Mouse (Mus musculus) frontal cortex, postnatal 10 days (tissue): ENCODE measurements around the gene Dars2.
A peak's percentile ranks its signal among the peaks of the same experiment; 100 is the strongest.

Source experiments
- DNase-seq, 2 experiments: peaks; one replicate each; pipeline ENCODE4 v3.0.0; 2022; ENCODE audit warnings: low spot score in 2 of 2, mixed read lengths in 1 of 2

Dars2 gene

GRCm38 (mm10) chr1:161070352-161071271, at the start of gene Dars2, which contains the start of gene Cenpl:
Dars2 (minus strand) TSS chr1:161070658.
Cenpl (plus strand) TSS chr1:161070713.
- peak; percentile 94 to 96 for DNase-seq

GRCm38 (mm10) chr1:161114591-161114990, 44.1 kb upstream of the Dars2 start:
- no peak for DNase-seq

DNA sequence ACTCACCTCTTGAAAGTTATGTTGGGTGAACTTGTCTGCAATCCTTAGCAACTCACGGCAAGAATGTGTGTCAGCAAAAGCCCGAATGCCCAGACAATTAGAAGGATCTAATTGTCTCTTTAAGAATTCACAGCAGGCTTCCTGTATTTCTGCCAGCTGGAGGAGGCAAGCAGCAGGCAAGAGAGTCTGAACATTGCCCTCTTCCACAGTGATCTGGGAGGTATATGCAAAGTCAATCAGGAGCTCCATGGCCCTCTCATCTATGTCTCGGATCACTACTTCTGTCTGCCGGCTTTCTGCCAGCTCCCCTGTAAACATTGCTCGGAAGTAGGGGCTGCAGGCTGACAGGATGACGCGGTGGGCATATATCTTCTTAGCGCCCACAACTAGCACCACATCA, 38.8 kb upstream of the Dars2 start:
- no peak for DNase-seq

GRCm38 (mm10) chr1:161103842-161104241, 33.4 kb upstream of the Dars2 start:
- no peak for DNase-seq

DNA sequence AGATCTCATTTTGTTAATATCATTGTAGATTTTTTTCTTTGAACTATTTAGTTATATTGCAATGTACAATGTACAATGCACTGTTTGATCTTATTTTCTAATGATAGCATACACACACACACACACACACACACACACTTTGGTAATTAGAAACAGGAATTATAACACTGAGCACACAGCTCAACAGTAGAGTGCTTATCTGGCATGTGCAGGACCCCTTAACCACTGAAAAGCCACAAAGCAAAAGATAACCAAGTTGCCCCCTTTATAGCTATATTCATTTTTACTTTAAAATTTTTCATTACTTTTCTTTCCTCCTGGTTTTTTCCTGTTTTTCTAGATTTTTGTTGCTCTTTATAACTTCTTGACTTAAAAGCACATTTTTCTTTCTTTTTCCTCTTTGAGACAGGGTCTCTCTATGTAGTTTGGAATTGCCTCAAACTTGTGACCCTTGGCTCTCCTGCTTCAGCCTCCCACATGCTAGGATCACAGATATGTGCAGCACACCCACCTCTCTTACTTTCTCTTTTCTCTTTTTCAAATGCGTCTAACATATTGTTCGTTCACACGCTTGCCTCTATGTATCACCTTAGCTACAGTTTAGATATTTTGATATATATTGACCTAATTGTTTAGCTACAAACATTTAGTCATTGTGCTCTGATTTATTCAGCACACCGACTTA, 29.4 kb upstream of the Dars2 start:
- DNase-seq, result no peak

DNA sequence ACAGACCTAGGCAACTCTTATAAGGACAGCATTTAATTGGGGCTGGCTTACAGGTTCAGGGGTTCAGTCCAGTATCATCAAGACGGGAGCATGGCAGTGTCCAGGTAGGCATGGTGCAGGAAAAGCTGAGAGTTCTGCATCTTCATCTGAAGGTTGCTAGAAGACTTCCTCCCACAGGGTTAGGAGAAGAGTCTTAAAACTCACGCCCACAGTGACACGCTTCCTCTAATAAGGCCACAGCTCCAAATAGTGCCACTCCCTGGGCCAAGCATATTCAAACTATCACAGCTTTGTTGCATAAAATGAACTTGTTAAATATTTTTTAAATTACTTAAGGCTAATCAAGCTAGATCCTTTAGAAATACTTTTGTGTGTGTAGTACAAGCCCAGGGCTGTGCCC, 6.8 kb upstream of the Dars2 start:
- no peak for DNase-seq

DNA sequence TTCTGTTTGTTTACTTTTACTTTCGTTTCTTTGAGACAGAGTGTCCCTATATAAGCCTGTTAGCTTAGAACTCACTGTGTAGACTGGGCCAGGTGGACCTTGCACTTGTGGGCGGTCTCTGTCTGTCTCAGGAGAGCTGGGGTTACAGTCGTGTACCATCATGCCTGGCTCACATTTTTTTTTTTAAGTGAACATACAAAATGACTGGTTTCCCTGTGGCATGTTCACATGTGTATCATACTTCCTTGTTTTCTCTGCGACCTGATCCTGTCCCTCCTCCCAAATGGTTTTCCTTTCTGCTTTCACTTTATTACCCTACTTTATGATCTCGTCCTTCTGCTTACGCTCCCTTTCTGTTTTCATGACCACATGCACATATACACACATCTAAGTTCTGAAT, 5.8 kb upstream of the Dars2 start:
- no peak for DNase-seq

DNA sequence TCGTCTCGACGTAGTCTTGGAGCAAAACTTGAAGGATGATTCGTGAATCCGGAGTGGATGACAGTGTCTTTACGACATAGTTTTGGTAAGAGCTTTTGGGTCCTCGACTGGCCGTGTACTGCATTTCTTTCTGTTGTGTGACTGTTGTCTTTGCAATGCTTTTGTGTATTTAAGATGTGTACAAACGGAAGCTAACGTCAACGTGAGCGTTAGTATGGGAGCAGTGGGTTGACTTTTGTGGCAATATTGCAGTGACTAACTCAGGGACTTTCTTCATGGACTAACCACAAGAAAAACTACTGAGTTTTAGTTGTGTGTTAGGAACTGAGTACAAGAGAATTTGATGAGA, 788 bp upstream of the Dars2 start:
- DNase-seq, result no peak

GRCm38 (mm10) chr1:161063351-161063750, 7.1 kb downstream of the Dars2 start:
- DNase-seq, result no peak

DNA sequence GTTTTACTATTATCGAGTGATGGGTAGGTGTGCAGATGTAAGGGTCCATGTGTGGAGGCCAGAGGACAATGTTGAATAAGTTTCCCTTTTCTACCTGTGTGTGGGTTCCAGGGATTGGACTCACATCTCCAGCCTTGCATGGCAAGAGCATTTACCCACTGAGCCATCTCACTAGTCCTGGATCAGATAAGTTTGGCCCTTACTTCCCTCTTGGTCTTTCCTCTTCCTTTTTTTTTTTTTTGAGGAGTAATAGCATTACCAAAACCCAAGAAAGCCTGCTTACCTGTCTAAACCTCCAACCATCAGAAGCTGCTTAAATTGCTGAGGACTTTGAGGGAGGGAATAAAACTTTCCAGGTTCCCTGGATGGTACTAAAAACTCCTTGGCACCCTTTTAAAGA, 13.3 kb downstream of the Dars2 start:
- DNase-seq, result no peak

GRCm38 (mm10) chr1:161046972-161047371, 23.5 kb downstream of the Dars2 start:
- DNase-seq, result no peak

GRCm38 (mm10) chr1:161041261-161042020, 29.0 kb downstream of the Dars2 start:
- no peak for DNase-seq

- no peak for DNase-seq
Measured at GRCm38 (mm10) chr1:161040855-161041254, 29.6 kb downstream of the Dars2 start.

- no peak for DNase-seq
Measured at GRCm38 (mm10) chr1:161040426-161040770, 30.1 kb downstream of the Dars2 start.

GRCm38 (mm10) chr1:161039741-161040425, 30.6 kb downstream of the Dars2 start:
- no peak for DNase-seq

DNA sequence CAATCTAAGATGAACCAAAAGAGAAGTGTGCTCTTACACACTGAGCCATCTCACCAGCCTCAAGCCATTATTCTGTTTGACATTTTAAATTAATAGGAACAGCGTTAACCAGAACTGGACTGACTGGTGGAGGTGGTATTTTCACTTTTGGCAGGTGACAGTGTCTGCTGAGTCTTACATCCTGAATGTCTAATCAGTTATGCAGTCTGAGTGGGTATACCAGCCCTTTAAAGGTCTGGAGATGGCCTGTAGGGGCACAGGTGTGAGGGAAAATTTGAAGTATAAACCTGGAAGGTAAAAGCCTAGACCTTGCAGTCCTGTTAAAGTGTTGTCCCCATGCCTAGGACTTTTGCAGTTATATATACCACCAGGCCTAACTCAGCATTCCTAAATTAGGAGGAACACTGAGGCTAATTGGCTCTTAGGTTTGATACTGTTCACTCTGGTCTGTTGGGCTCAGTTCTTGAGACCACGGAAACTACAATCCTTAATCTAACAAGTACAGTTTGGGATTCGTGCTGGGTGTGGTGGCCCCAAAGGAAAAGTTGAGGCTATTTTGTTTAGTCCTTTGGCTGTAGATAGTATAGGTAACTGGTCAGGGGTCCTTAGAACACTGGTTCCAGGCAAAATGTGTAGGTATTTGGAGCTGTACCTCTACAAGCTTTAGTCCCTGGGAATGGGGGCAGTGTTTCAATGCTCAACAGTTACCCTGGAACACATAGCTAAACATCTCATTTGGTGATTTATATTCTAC, 31.3 kb downstream of the Dars2 start:
- DNase-seq, result no peak

- no peak for DNase-seq
Measured at GRCm38 (mm10) chr1:161038004-161038403, 32.5 kb downstream of the Dars2 start.

GRCm38 (mm10) chr1:161037599-161037998, 32.9 kb downstream of the Dars2 start:
- DNase-seq, result no peak

DNA sequence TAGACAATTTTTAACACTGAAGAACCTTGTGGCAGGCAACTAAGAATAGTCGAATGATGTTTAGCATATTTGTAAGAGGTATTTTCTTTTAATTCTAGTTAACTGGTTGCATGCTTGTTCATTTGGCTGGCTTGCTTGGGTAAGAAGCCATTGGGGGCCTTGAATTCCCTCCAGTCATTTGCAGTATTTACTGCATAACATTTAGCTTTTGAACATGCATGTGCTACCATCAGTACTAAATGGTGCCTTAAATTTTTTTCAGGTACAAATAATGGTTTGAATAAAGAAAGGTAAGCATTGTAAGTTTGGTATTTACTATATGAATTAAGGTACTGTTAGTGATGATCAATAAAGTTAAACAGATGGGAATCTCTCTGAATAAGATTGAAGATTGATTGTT, 33.4 kb downstream of the Dars2 start:
- DNase-seq, result no peak

- no peak for DNase-seq
Measured at GRCm38 (mm10) chr1:161036411-161036841, 34.0 kb downstream of the Dars2 start.
